Mouse (Mus musculus) neural tube, embryonic 14.5 days (tissue): ENCODE results near the gene Plekha4. TPM values are rescaled to one million over a fixed set of nuclear protein-coding genes. Genes with fewer than 3 reads are reported as not detected.
"Not testable (repeated sequence)": the region's sequence is repeated elsewhere in the genome, so short reads cannot be mapped to it uniquely, and the experiment has no call there.

Experiments used
- ATAC-seq: fragments of 200-750 bp; cut with Nextera tagmentation; 2 replicates; pipeline ENCODE4 v1.8.0; 2017; ENCODE audit warnings: low read depth, mild to moderate bottlenecking, moderate TSS enrichment, moderate library complexity
- H3K27ac ChIP-seq: fragments of 300-500 bp; sonication (generic); 2 replicates; pipeline ENCODE4 v1.5.1; 2014; ENCODE audit warnings: low read depth, mild to moderate bottlenecking, control low read depth, low read length, moderate library complexity, mixed read lengths
- H3K27me3 ChIP-seq: fragments of 300-500 bp; sonication (generic); 2 replicates; pipeline ENCODE4 v1.6.1; 2014; ENCODE audit warnings: low read length; ENCODE audit not compliant: control insufficient read depth, insufficient read depth
- H3K36me3 ChIP-seq: fragments of 300-500 bp; sonication (generic); 2 replicates; pipeline ENCODE4 v1.6.1; 2014; ENCODE audit warnings: low read length, mixed read lengths; ENCODE audit not compliant: control insufficient read depth, insufficient read depth
- H3K4me1 ChIP-seq: fragments of 300-500 bp; sonication (generic); 2 replicates; pipeline ENCODE4 v1.6.1; 2014; ENCODE audit warnings: low read length; ENCODE audit not compliant: control insufficient read depth, insufficient read depth
- H3K4me2 ChIP-seq: fragments of 300-500 bp; sonication (generic); 2 replicates; pipeline ENCODE4 v1.6.1; 2014; ENCODE audit warnings: mild to moderate bottlenecking, low read depth, low read length, control low read depth
- H3K4me3 ChIP-seq: fragments of 300-500 bp; sonication (generic); 2 replicates; pipeline ENCODE4 v1.5.1; 2014; ENCODE audit warnings: low read depth, low read length, control low read depth, mixed read lengths
- H3K9ac ChIP-seq: fragments of 300-500 bp; sonication (generic); replicated peaks from 2 replicates; pipeline ENCODE4 v1.6.1; 2014; ENCODE audit warnings: low read depth, mild to moderate bottlenecking, control low read depth, low read length, mixed read lengths
- H3K9me3 ChIP-seq: fragments of 300-500 bp; sonication (generic); 2 replicates; pipeline ENCODE4 v1.6.1; 2016; ENCODE audit warnings: low read length; ENCODE audit not compliant: control insufficient read depth
- WGBS: fragments of 180-500 bp; shearing (Covaris S2); extraction: QIAGEN DNeasy Blood & Tissue Kit; methylation state at CpG from one replicate; pipeline ENCODE4 v1.1.7; 2014; 5-methylcytosine and 5-hydroxymethylcytosine counted together
- polyA plus RNA-seq: library from polyadenylated mRNA; unstranded; fragments of >200 nt; fragmentation: Nextera tagmentation; extraction: Ambion mirVana; gene quantifications from 2 replicates; pipeline ENCODE4 v1.2.1, GENCODE M21; 2014

Gene Plekha4
- polyA plus RNA-seq, 1 experiment from 2014 or later: 0.54 TPM

GRCm38 (mm10) chr7:45494548-45494947, 31.6 kb upstream of the Plekha4 start:
- 86% methylated on average over 9 of the region's 9 CpGs for whole genome bisulfite sequencing
- Histone ChIP-seq H3K27ac (no peak overlapping the region), H3K27me3 (no peaks in the 10 kb centered on the region), H3K4me2 (no peak overlapping the region), H3K4me1 (peaks cover 4% of the 10 kb centered on the region; the same call in 1 of the 2 replicates), H3K9me3 (no peaks in the 10 kb centered on the region), H3K36me3 (peaks cover 55% of the 10 kb centered on the region), H3K9ac (no peak overlapping the region), H3K4me3 (no peak overlapping the region)
- no peak for ATAC-seq

GRCm38 (mm10) chr7:45498427-45498826, 27.7 kb upstream of the Plekha4 start:
- H3K36me3 ChIP-seq: peaks cover 51% of the 10 kb centered on the region
- H3K4me3 ChIP-seq: no peak overlapping the region
- no peaks in the 10 kb centered on the region for H3K9me3 ChIP-seq
- no peak for ATAC-seq
- H3K27me3 ChIP-seq: no peaks in the 10 kb centered on the region
- no peaks in the 10 kb centered on the region for H3K4me1 ChIP-seq
- no peak overlapping the region for H3K4me2 ChIP-seq
- 99% methylated on average over 6 of the region's 6 CpGs for WGBS
- no peak overlapping the region for H3K9ac ChIP-seq
- H3K27ac ChIP-seq: no peak overlapping the region

- Histone ChIP-seq H3K4me1 (peaks cover 10% of the 10 kb centered on the region), H3K9me3 (no peaks in the 10 kb centered on the region), H3K36me3 (0 out of 2 replicates have a peak, but pooled peaks cover 2% of the 10 kb centered on the region), H3K27me3 (no peaks in the 10 kb centered on the region), H3K9ac (no peak overlapping the region), H3K4me3 (no peak overlapping the region), H3K4me2 (no peak overlapping the region), H3K27ac (no peak overlapping the region)
- 91% methylated on average over 6 of the region's 6 CpGs for WGBS
- no peak for ATAC-seq
Observed at GRCm38 (mm10) chr7:45507583-45507982, 18.5 kb upstream of the Plekha4 start.

- Histone ChIP-seq H3K9ac (no peak overlapping the region), H3K4me3 (no peak overlapping the region), H3K9me3 (no peaks in the 10 kb centered on the region), H3K36me3 (no peaks in the 10 kb centered on the region), H3K4me2 (no peak overlapping the region; the same call in 1 of the 2 replicates), H3K27me3 (no peaks in the 10 kb centered on the region), H3K4me1 (peaks cover 10% of the 10 kb centered on the region), H3K27ac (no peak overlapping the region)
- WGBS: 82% methylated on average over 6 of the region's 6 CpGs
- no peak for ATAC-seq
Observed at GRCm38 (mm10) chr7:45508561-45508960, 17.6 kb upstream of the Plekha4 start.

GRCm38 (mm10) chr7:45509181-45509882, 16.8 kb upstream of the Plekha4 start:
- peak overlapping the region; percentile 68 for H3K4me3 ChIP-seq
- 37% methylated on average over 19 of the region's 19 CpGs for WGBS
- H3K4me1 ChIP-seq: peaks cover 10% of the 10 kb centered on the region
- no peak; the same call in none of the 2 replicates for ATAC-seq
- H3K27ac ChIP-seq: peak overlapping the region; percentile 8; the same call in 1 of the 2 replicates
- no peaks in the 10 kb centered on the region for H3K9me3 ChIP-seq
- no peaks in the 10 kb centered on the region for H3K36me3 ChIP-seq
- H3K4me2 ChIP-seq: peak overlapping the region; percentile 97
- H3K27me3 ChIP-seq: no peaks in the 10 kb centered on the region
- H3K9ac ChIP-seq: peak overlapping the region; percentile 76

GRCm38 (mm10) chr7:45509912-45510787, 16.0 kb upstream of the Plekha4 start, which contains the start of gene Nucb1:
Gene Nucb1, minus strand, starts transcription at chr7:45510406.
- peak within 1 kb of the TSS; percentile 68 for H3K4me3 ChIP-seq
- ATAC-seq: peak; percentile 92
- peak within 1 kb of the TSS; percentile 76 for H3K9ac ChIP-seq
- no peaks in the 10 kb centered on the region for H3K36me3 ChIP-seq
- H3K9me3 ChIP-seq: no peaks in the 10 kb centered on the region
- peaks cover 10% of the 10 kb centered on the region for H3K4me1 ChIP-seq
- H3K27me3 ChIP-seq: no peaks in the 10 kb centered on the region
- H3K4me2 ChIP-seq: peak within 1 kb of the TSS; percentile 97
- WGBS: under 1% methylated on average over 44 of the region's 44 CpGs
- peak within 1 kb of the TSS; percentile 8 for H3K27ac ChIP-seq

GRCm38 (mm10) chr7:45514411-45514810, 11.7 kb upstream of the Plekha4 start:
- Histone ChIP-seq H3K27ac (no peak overlapping the region), H3K9ac (no peak overlapping the region), H3K4me1 (peaks cover 3% of the 10 kb centered on the region), H3K4me2 (no peak overlapping the region), H3K9me3 (no peaks in the 10 kb centered on the region), H3K4me3 (no peak overlapping the region), H3K36me3 (no peaks in the 10 kb centered on the region), H3K27me3 (no peaks in the 10 kb centered on the region)
- 89% methylated on average over 7 of the region's 7 CpGs for WGBS
- no peak for ATAC-seq

GRCm38 (mm10) chr7:45515436-45515835, 10.7 kb upstream of the Plekha4 start:
- ATAC-seq: no peak
- no peak overlapping the region for H3K4me2 ChIP-seq
- no peak overlapping the region for H3K27ac ChIP-seq
- no peak overlapping the region for H3K4me3 ChIP-seq
- 35% methylated on average over 16 of the region's 16 CpGs for WGBS
- no peaks in the 10 kb centered on the region for H3K36me3 ChIP-seq
- no peaks in the 10 kb centered on the region for H3K9me3 ChIP-seq
- no peaks in the 10 kb centered on the region for H3K27me3 ChIP-seq
- no peaks in the 10 kb centered on the region for H3K4me1 ChIP-seq
- no peak overlapping the region for H3K9ac ChIP-seq

- 72% methylated on average over 5 of the region's 5 CpGs for WGBS
- H3K36me3 ChIP-seq, H3K27ac ChIP-seq, ATAC-seq, H3K9me3 ChIP-seq, H3K27me3 ChIP-seq, H3K4me2 ChIP-seq, H3K4me1 ChIP-seq, H3K4me3 ChIP-seq, H3K9ac ChIP-seq: not testable (repeated sequence)
Observed at GRCm38 (mm10) chr7:45516846-45517245, 9.3 kb upstream of the Plekha4 start.
